Mouse (Mus musculus) lung, embryonic 14.5 days (tissue): Measurements from ENCODE around the gene Unc13c. TPM values are rescaled to one million over a fixed set of nuclear protein-coding genes. Genes with fewer than 3 reads are reported as not detected.
A peak's percentile ranks its signal among the peaks of the same experiment; 100 is the strongest.

Source experiments
- ATAC-seq: fragments of 200-750 bp; cut with Nextera tagmentation; 2 replicates; pipeline ENCODE4 v1.8.0; 2017; ENCODE audit warnings: mild to moderate bottlenecking, moderate TSS enrichment, moderate library complexity; ENCODE audit not compliant: insufficient read depth
- DNase-seq: peaks from one replicate; pipeline ENCODE4 v3.0.0-alpha.2; 2015
- H3K27ac ChIP-seq: fragments of 300-500 bp; sonication (generic); 2 replicates; pipeline ENCODE4 v1.5.1; 2014; ENCODE audit warnings: low read depth, mild to moderate bottlenecking, moderate library complexity
- H3K27me3 ChIP-seq: fragments of 300-500 bp; sonication (generic); 2 replicates; pipeline ENCODE4 v1.6.1; 2014; ENCODE audit warnings: low read length, control low read depth; ENCODE audit not compliant: insufficient read depth
- H3K36me3 ChIP-seq: fragments of 300-500 bp; sonication (generic); 2 replicates; pipeline ENCODE4 v1.6.1; 2014; ENCODE audit warnings: control low read depth; ENCODE audit not compliant: insufficient read depth
- H3K4me1 ChIP-seq: fragments of 300-500 bp; sonication (generic); 2 replicates; pipeline ENCODE4 v1.6.1; 2014; ENCODE audit warnings: antibody characterized with exemption, control low read depth; ENCODE audit not compliant: insufficient read depth
- H3K4me2 ChIP-seq: fragments of 300-500 bp; sonication (generic); 2 replicates; pipeline ENCODE4 v1.6.1; 2014; ENCODE audit warnings: mild to moderate bottlenecking
- H3K4me3 ChIP-seq: fragments of 300-500 bp; sonication (generic); 2 replicates; pipeline ENCODE4 v1.5.1; 2014; ENCODE audit warnings: low read depth, low read length
- H3K9ac ChIP-seq: fragments of 300-500 bp; sonication (generic); 2 replicates; pipeline ENCODE4 v1.6.1; 2014
- H3K9me3 ChIP-seq: fragments of 300-500 bp; sonication (generic); 2 replicates; pipeline ENCODE4 v1.6.1; 2016; ENCODE audit warnings: low read depth, low read length, control low read depth
- CTCF ChIP-seq: IDR thresholded peaks from 2 replicates; pipeline ENCODE4 v1.5.1; 2016; ENCODE audit warnings: antibody characterized with exemption, low read depth
- WGBS: fragments of 180-500 bp; shearing (Covaris S2); extraction: QIAGEN DNeasy Blood & Tissue Kit; methylation state at CpG from one replicate; pipeline ENCODE4 v1.1.7; 2014; 5-methylcytosine and 5-hydroxymethylcytosine counted together
- polyA plus RNA-seq: library from polyadenylated mRNA; unstranded; fragments of >200 nt; fragmentation: Nextera tagmentation; extraction: Ambion mirVana; gene quantifications from 2 replicates; pipeline ENCODE4 v1.2.1, GENCODE M21; 2014

The Unc13c gene
- polyA plus RNA-seq, 1 experiment from 2014 or later = 0.18 TPM

GRCm38 (mm10) chr9:73970717-73971116 is 2.0 kb upstream of the Unc13c start:
- Histone ChIP-seq H3K9ac (no peak overlapping the region), H3K9me3 (no peaks in the 10 kb centered on the region), H3K4me3 (no peak overlapping the region), H3K27me3 (peaks cover 13% of the 10 kb centered on the region; the same call in 1 of the 2 replicates), H3K4me1 (no peaks in the 10 kb centered on the region), H3K4me2 (no peak overlapping the region), H3K27ac (no peak overlapping the region), H3K36me3 (no peaks in the 10 kb centered on the region)
- DNase-seq (no peak), ATAC-seq (no peak)
- TF ChIP-seq CTCF = no peak
- 55% methylated on average over 9 of the region's 9 CpGs for WGBS

- Histone ChIP-seq H3K4me2 (no peak overlapping the region), H3K9ac (no peak overlapping the region), H3K4me1 (no peaks in the 10 kb centered on the region), H3K9me3 (no peaks in the 10 kb centered on the region), H3K36me3 (no peaks in the 10 kb centered on the region), H3K27ac (no peak overlapping the region), H3K4me3 (no peak overlapping the region), H3K27me3 (peaks cover 13% of the 10 kb centered on the region; the same call in 1 of the 2 replicates)
- peak; percentile 73 for DNase-seq
- 0 out of 2 replicates have a peak, but pooled peaks have one; percentile 17 for ATAC-seq
- TF ChIP-seq CTCF = no peak
- WGBS = 22% methylated on average over 9 of the region's 9 CpGs
These were observed 3.3 kb downstream of the Unc13c start for GRCm38 (mm10) chr9:73965322-73965915.

- no peak overlapping the region for H3K9ac ChIP-seq
- no peak for DNase-seq
- H3K27ac ChIP-seq = no peak overlapping the region
- no peaks in the 10 kb centered on the region for H3K4me1 ChIP-seq
- no peaks in the 10 kb centered on the region for H3K36me3 ChIP-seq
- no peaks in the 10 kb centered on the region for H3K9me3 ChIP-seq
- no peak overlapping the region for H3K4me3 ChIP-seq
- no peak for ATAC-seq
- no peak overlapping the region for H3K4me2 ChIP-seq
- WGBS = 85% methylated on average over 6 of the region's 6 CpGs
- no peaks in the 10 kb centered on the region for H3K27me3 ChIP-seq
- no peak for TF ChIP-seq CTCF
These were observed 6.3 kb downstream of the Unc13c start for GRCm38 (mm10) chr9:73962471-73962870.

- DNase-seq (no peak), ATAC-seq (no peak)
- Histone ChIP-seq H3K27ac (no peak overlapping the region), H3K4me2 (no peak overlapping the region), H3K9ac (no peak overlapping the region), H3K27me3 (no peaks in the 10 kb centered on the region), H3K4me3 (no peak overlapping the region), H3K9me3 (no peaks in the 10 kb centered on the region), H3K36me3 (no peaks in the 10 kb centered on the region), H3K4me1 (no peaks in the 10 kb centered on the region)
- no peak for TF ChIP-seq CTCF
These were observed 16.4 kb downstream of the Unc13c start for GRCm38 (mm10) chr9:73952331-73952730.

- Histone ChIP-seq H3K9ac (no peak overlapping the region), H3K4me1 (no peaks in the 10 kb centered on the region), H3K27ac (no peak overlapping the region), H3K4me2 (no peak overlapping the region), H3K27me3 (no peaks in the 10 kb centered on the region), H3K4me3 (no peak overlapping the region), H3K36me3 (no peaks in the 10 kb centered on the region), H3K9me3 (no peaks in the 10 kb centered on the region)
- ATAC-seq = no peak
- DNase-seq = no peak
- no peak for TF ChIP-seq CTCF
- WGBS = 79% methylated on average over 4 of the region's 4 CpGs
These were observed 17.2 kb downstream of the Unc13c start for GRCm38 (mm10) chr9:73951586-73951985.

- H3K27me3 ChIP-seq = no peaks in the 10 kb centered on the region
- H3K36me3 ChIP-seq = no peaks in the 10 kb centered on the region
- DNase-seq (peak; percentile 90), ATAC-seq (peak; percentile 74; the same call in 1 of the 2 replicates)
- no peak overlapping the region for H3K9ac ChIP-seq
- no peaks in the 10 kb centered on the region for H3K4me1 ChIP-seq
- TF ChIP-seq CTCF = no peak
- H3K9me3 ChIP-seq = no peaks in the 10 kb centered on the region
- H3K4me2 ChIP-seq = no peak overlapping the region
- H3K4me3 ChIP-seq = no peak overlapping the region
- no peak overlapping the region for H3K27ac ChIP-seq
- WGBS = 44% methylated on average over 4 of the region's 4 CpGs
These were observed 33.9 kb downstream of the Unc13c start for GRCm38 (mm10) chr9:73934844-73935243.

GRCm38 (mm10) chr9:73931988-73932387 is 36.8 kb downstream of the Unc13c start:
- WGBS = 83% methylated on average over 9 of the region's 9 CpGs
- H3K4me3 ChIP-seq = no peak overlapping the region

More at GRCm38 (mm10) chr9:73931988-73932387, 36.8 kb downstream of the Unc13c start:
- Histone ChIP-seq H3K4me1 (no peaks in the 10 kb centered on the region), H3K9ac (no peak overlapping the region), H3K4me2 (no peak overlapping the region), H3K36me3 (no peaks in the 10 kb centered on the region), H3K9me3 (no peaks in the 10 kb centered on the region), H3K27ac (no peak overlapping the region), H3K27me3 (no peaks in the 10 kb centered on the region)
- no peak for TF ChIP-seq CTCF
- DNase-seq = no peak
- no peak for ATAC-seq
